Mouse (Mus musculus) bone marrow macrophage, adult 2 months (primary cell): Measurements from ENCODE around the gene Pde8a.

Experiments
- CTCF ChIP-seq: IDR thresholded peaks from 2 replicates; pipeline ENCODE4 v1.5.1; 2012; ENCODE audit warnings: low read depth, mild to moderate bottlenecking, low read length, moderate library complexity
- POLR2A ChIP-seq: IDR thresholded peaks from 2 replicates; pipeline ENCODE4 v1.6.1; 2012; ENCODE audit warnings: mild to moderate bottlenecking, low read depth, low read length, borderline replicate concordance

DNA sequence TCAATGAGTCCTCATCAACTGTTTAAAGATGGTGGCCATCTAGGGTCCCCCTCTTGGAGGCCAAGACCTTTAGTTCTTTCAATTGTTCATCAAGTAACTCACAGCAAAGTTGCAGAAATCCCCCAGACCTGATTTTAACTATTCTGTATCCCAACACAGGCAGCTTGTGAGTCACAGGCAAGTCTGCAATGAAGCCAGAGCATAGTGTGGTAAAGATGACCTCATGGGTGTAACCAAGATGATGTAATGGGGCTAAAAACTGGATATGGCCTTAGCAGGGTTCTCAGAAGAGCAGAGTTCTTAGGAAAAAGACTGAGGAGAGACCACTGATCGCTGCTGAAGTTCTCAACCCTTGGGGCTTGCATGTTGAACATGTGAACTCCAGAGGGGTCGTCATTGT is 29.3 kb upstream of the Pde8a start:
- TF ChIP-seq CTCF, result no peak
- TF ChIP-seq POLR2A, result no peak
